Mouse (Mus musculus) heart, embryonic 11.5 days (tissue): ENCODE data around the gene Dnmbp. TPM values are rescaled to one million over a fixed set of nuclear protein-coding genes. Genes with fewer than 3 reads are reported as not detected.

Source experiments
- ATAC-seq: fragments of 200-750 bp; cut with Nextera tagmentation; replicated peaks from 2 replicates; pipeline ENCODE4 v1.8.0; 2017; ENCODE audit warnings: moderate library complexity; ENCODE audit not compliant: insufficient number of reproducible peaks, low FRiP score, low TSS enrichment
- H3K27ac ChIP-seq: fragments of 300-500 bp; sonication (generic); 2 replicates; pipeline ENCODE4 v1.5.1; 2014; ENCODE audit warnings: mild to moderate bottlenecking, low read depth, low read length
- H3K27me3 ChIP-seq: fragments of 300-500 bp; sonication (generic); 2 replicates; pipeline ENCODE4 v1.6.1; 2014; ENCODE audit warnings: mild to moderate bottlenecking, low read length, mixed read lengths; ENCODE audit not compliant: control insufficient read depth, insufficient read depth
- H3K36me3 ChIP-seq: fragments of 300-500 bp; sonication (generic); 2 replicates; pipeline ENCODE4 v1.6.1; 2014; ENCODE audit warnings: mild to moderate bottlenecking, low read length, moderate library complexity, mixed read lengths; ENCODE audit not compliant: control insufficient read depth, insufficient read depth
- H3K4me1 ChIP-seq: fragments of 300-500 bp; sonication (generic); 2 replicates; pipeline ENCODE4 v1.6.1; 2014; ENCODE audit warnings: low read length; ENCODE audit not compliant: control insufficient read depth, insufficient read depth
- H3K4me2 ChIP-seq: fragments of 300-500 bp; sonication (generic); 2 replicates; pipeline ENCODE4 v1.6.1; 2014; ENCODE audit warnings: mild to moderate bottlenecking, moderate library complexity
- H3K4me3 ChIP-seq: fragments of 300-500 bp; sonication (generic); 2 replicates; pipeline ENCODE4 v1.5.1; 2014; ENCODE audit warnings: low read depth, low read length
- H3K9ac ChIP-seq: fragments of 300-500 bp; sonication (generic); 2 replicates; pipeline ENCODE4 v1.6.1; 2014; ENCODE audit warnings: mild to moderate bottlenecking, low read depth, low read length, moderate library complexity
- H3K9me3 ChIP-seq: fragments of 300-500 bp; sonication (generic); replicated peaks from 2 replicates; pipeline ENCODE4 v1.6.1; 2016; ENCODE audit warnings: low read length; ENCODE audit not compliant: control insufficient read depth
- WGBS: fragments of 180-500 bp; shearing (Covaris S2); extraction: QIAGEN DNeasy Blood & Tissue Kit; methylation state at CpG from one replicate; pipeline ENCODE4 v1.1.7; 2014; ENCODE audit not compliant: insufficient replicate concordance; 5-methylcytosine and 5-hydroxymethylcytosine counted together
- polyA plus RNA-seq: library from polyadenylated mRNA; unstranded; fragments of >200 nt; fragmentation: Nextera tagmentation; extraction: Ambion mirVana; gene quantifications from 2 replicates; pipeline ENCODE4 v1.2.1, GENCODE M21; 2014

Gene Dnmbp
- polyA plus RNA-seq, 1 experiment from 2014 or later = 11.7 TPM

- no peaks in the 10 kb centered on the region for H3K4me1 ChIP-seq
- no peaks in the 10 kb centered on the region for H3K27me3 ChIP-seq
- no peaks in the 10 kb centered on the region for H3K9me3 ChIP-seq
- H3K36me3 ChIP-seq = peaks cover 7% of the 10 kb centered on the region
- H3K4me3 ChIP-seq = no peak overlapping the region
- 80% methylated on average over 14 of the region's 14 CpGs for WGBS
- H3K4me2 ChIP-seq = no peak overlapping the region
- ATAC-seq = no peak
- no peak overlapping the region for H3K27ac ChIP-seq
- no peak overlapping the region for H3K9ac ChIP-seq
These were observed 43.5 kb downstream of the Dnmbp start for GRCm38 (mm10) chr19:43896441-43896840.

- H3K4me1 ChIP-seq = no peaks in the 10 kb centered on the region
- peaks cover 7% of the 10 kb centered on the region; the same call in 1 of the 2 replicates for H3K36me3 ChIP-seq
- H3K27me3 ChIP-seq = no peaks in the 10 kb centered on the region
- no peak overlapping the region for H3K4me3 ChIP-seq
- 82% methylated on average over 5 of the region's 5 CpGs for WGBS
- H3K9me3 ChIP-seq = no peaks in the 10 kb centered on the region
- H3K27ac ChIP-seq = no peak overlapping the region
- no peak for ATAC-seq
- H3K9ac ChIP-seq = no peak overlapping the region
- H3K4me2 ChIP-seq = no peak overlapping the region
These were observed 44.0 kb downstream of the Dnmbp start for GRCm38 (mm10) chr19:43895951-43896350.

- Histone ChIP-seq H3K4me3 (no peak overlapping the region), H3K36me3 (no peaks in the 10 kb centered on the region), H3K27me3 (no peaks in the 10 kb centered on the region), H3K27ac (no peak overlapping the region), H3K9me3 (no peaks in the 10 kb centered on the region), H3K4me2 (peak overlapping the region; percentile 54; the same call in 1 of the 2 replicates), H3K4me1 (no peaks in the 10 kb centered on the region), H3K9ac (no peak overlapping the region)
- ATAC-seq = no peak
- 68% methylated on average over 9 of the region's 9 CpGs for WGBS
These were observed 45.2 kb downstream of the Dnmbp start for GRCm38 (mm10) chr19:43894821-43895220.

DNA sequence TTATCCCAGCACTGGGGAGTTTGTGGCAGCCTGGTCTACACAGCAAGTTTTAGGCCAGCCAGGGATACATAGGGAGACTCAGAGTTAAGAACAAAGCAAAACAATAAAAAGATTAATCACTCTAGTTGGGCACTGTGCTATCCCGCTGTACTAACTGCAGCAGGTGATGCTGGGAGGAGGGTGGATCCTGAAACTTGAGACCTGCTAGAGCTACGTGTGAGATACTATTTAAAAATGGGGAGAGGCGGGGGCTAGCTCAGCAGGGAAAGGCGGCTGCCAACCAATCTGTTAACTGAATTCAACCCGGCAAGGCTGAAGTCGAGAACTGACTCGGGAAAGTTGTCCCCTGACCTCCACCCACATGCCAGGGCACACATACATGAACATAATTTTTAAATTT is 45.9 kb downstream of the Dnmbp start:
- Histone ChIP-seq H3K9ac (no peak overlapping the region), H3K4me3 (0 out of 2 replicates have a peak overlapping the region, but pooled peaks have one; percentile 14), H3K9me3 (no peaks in the 10 kb centered on the region), H3K4me1 (no peaks in the 10 kb centered on the region), H3K27ac (0 out of 2 replicates have a peak overlapping the region, but pooled peaks have one; percentile 22), H3K27me3 (no peaks in the 10 kb centered on the region), H3K36me3 (no peaks in the 10 kb centered on the region), H3K4me2 (peak overlapping the region; percentile 54)
- WGBS = 13% methylated on average over 7 of the region's 7 CpGs
- 0 out of 2 replicates have a peak, but pooled peaks have one; percentile 57 for ATAC-seq

DNA sequence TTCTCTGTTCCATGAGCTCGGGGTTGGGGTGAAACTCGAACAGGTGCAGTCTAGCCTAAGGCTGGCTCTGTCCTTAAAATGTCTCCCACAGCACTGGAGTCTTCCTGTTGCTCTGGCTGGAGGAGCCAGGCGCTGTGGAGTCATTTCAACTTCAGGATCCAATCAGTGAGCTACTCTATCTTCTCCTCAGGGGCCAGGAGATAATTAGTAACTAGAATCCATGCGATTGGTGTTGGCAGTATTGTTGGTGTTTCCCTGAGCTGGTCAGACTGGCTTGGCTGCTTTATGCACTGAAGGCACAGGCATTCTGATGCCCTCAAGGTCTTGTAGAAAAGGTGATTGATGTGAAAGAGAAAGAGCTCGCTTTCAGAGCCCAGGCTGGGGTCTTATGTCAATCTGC is 49.5 kb downstream of the Dnmbp start:
- Histone ChIP-seq H3K4me3 (no peak overlapping the region), H3K9ac (no peak overlapping the region; the same call in 1 of the 2 replicates), H3K27ac (no peak overlapping the region), H3K9me3 (no peaks in the 10 kb centered on the region), H3K4me1 (no peaks in the 10 kb centered on the region), H3K4me2 (no peak overlapping the region), H3K27me3 (no peaks in the 10 kb centered on the region), H3K36me3 (no peaks in the 10 kb centered on the region)
- 64% methylated on average over 5 of the region's 5 CpGs for WGBS
- no peak for ATAC-seq

- Histone ChIP-seq H3K4me1 (peaks cover 11% of the 10 kb centered on the region), H3K9ac (no peak overlapping the region), H3K9me3 (no peaks in the 10 kb centered on the region), H3K27me3 (no peaks in the 10 kb centered on the region), H3K4me2 (no peak overlapping the region), H3K36me3 (no peaks in the 10 kb centered on the region), H3K27ac (no peak overlapping the region), H3K4me3 (no peak overlapping the region)
- ATAC-seq = no peak
- 83% methylated on average over 2 of the region's 2 CpGs for WGBS
These were observed 52.3 kb downstream of the Dnmbp start for GRCm38 (mm10) chr19:43887725-43888124.

DNA sequence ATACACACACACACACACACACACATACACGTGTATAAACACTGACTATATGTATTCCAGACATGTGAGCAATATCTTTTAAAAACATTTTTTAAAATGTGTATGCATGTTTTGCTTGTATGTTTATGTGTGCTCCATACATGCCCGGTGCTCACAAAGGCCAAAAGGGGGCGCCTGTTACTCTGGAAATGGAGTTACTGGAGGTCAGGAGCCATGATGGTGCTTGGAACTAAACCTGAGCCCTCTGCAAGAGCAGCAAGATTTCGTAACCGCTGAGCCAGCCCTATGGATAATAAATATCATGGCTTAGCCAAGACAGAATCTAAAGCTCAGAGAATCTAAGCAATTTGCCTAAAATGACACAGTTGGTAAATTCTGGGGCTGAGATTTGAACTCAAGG is 52.7 kb downstream of the Dnmbp start:
- Histone ChIP-seq H3K9ac (no peak overlapping the region), H3K27ac (no peak overlapping the region), H3K4me3 (no peak overlapping the region), H3K4me2 (no peak overlapping the region), H3K4me1 (peaks cover 11% of the 10 kb centered on the region), H3K9me3 (no peaks in the 10 kb centered on the region), H3K36me3 (no peaks in the 10 kb centered on the region), H3K27me3 (no peaks in the 10 kb centered on the region)
- WGBS = 78% methylated on average over 5 of the region's 5 CpGs
- no peak for ATAC-seq

- H3K27me3 ChIP-seq = no peaks in the 10 kb centered on the region
- no peak overlapping the region for H3K4me2 ChIP-seq
- no peak overlapping the region for H3K27ac ChIP-seq
- no peaks in the 10 kb centered on the region for H3K9me3 ChIP-seq
- WGBS = 81% methylated on average over 12 of the region's 12 CpGs
- no peak overlapping the region for H3K9ac ChIP-seq
- H3K4me3 ChIP-seq = no peak overlapping the region
- H3K36me3 ChIP-seq = no peaks in the 10 kb centered on the region
- H3K4me1 ChIP-seq = peaks cover 11% of the 10 kb centered on the region
- no peak for ATAC-seq
These were observed 53.5 kb downstream of the Dnmbp start for GRCm38 (mm10) chr19:43886371-43887099.
